Mouse (Mus musculus) mesoderm, embryonic 11.5 days (tissue): ENCODE results near the gene Coq10b.

Experiments used
- DNase-seq: peaks from one replicate; pipeline ENCODE4 v3.0.0-alpha.2; 2012; ENCODE audit warnings: low read depth, low spot score

Gene Coq10b

GRCm38 (mm10) chr1:55106919-55107585 lies 54.5 kb downstream of the Coq10b start:
- no peak for DNase-seq

GRCm38 (mm10) chr1:55107644-55108043 lies 55.1 kb downstream of the Coq10b start:
- DNase-seq = no peak

- no peak for DNase-seq
Measured at GRCm38 (mm10) chr1:55108473-55108872, 55.9 kb downstream of the Coq10b start.

- DNase-seq = no peak
Measured at GRCm38 (mm10) chr1:55109066-55109766, 56.6 kb downstream of the Coq10b start.
